Mouse (Mus musculus) layer of hippocampus, adult 9-11 months (tissue): ENCODE measurements around the gene Hsd17b11.
"Not testable (repeated sequence)": the region's sequence is repeated elsewhere in the genome, so short reads cannot be mapped to it uniquely, and the experiment has no call there.

Experiments used
- DNase-seq: peaks from one replicate; pipeline ENCODE4 v3.0.0; 2022

Hsd17b11 gene

GRCm38 (mm10) chr5:104035066-104035465 is 13.3 kb upstream of the Hsd17b11 start:
- DNase-seq = no peak

GRCm38 (mm10) chr5:104032434-104033097 is 10.8 kb upstream of the Hsd17b11 start:
- DNase-seq = no peak

GRCm38 (mm10) chr5:104025245-104025854 is 3.6 kb upstream of the Hsd17b11 start:
- DNase-seq = no peak

- no peak for DNase-seq
Observed at GRCm38 (mm10) chr5:104024762-104025161, 3.0 kb upstream of the Hsd17b11 start.

GRCm38 (mm10) chr5:104024193-104024592 is 2.5 kb upstream of the Hsd17b11 start:
- DNase-seq = not testable (repeated sequence)

- DNase-seq = no peak
Observed at GRCm38 (mm10) chr5:104023289-104024020, 1.7 kb upstream of the Hsd17b11 start.

GRCm38 (mm10) chr5:104022558-104022957 is 839 bp upstream of the Hsd17b11 start:
- DNase-seq = no peak

- no peak for DNase-seq
Observed at GRCm38 (mm10) chr5:104011419-104011818, 10.3 kb downstream of the Hsd17b11 start.

GRCm38 (mm10) chr5:104010261-104010660 is 11.5 kb downstream of the Hsd17b11 start:
- DNase-seq = no peak

- DNase-seq = no peak
Observed at GRCm38 (mm10) chr5:104009421-104009820, 12.3 kb downstream of the Hsd17b11 start.

- DNase-seq = no peak
Observed at GRCm38 (mm10) chr5:104007801-104008200, 13.9 kb downstream of the Hsd17b11 start.

- no peak for DNase-seq
Observed at GRCm38 (mm10) chr5:104006811-104007210, 14.9 kb downstream of the Hsd17b11 start.

GRCm38 (mm10) chr5:104003955-104004354 is 17.8 kb downstream of the Hsd17b11 start:
- no peak for DNase-seq

- DNase-seq = no peak
Observed at GRCm38 (mm10) chr5:104003256-104003931, 18.3 kb downstream of the Hsd17b11 start.

- DNase-seq = no peak
Observed at GRCm38 (mm10) chr5:104002549-104003255, 19.0 kb downstream of the Hsd17b11 start.

- DNase-seq = peak; percentile 72
Observed at GRCm38 (mm10) chr5:103999738-104000137, 22.0 kb downstream of the Hsd17b11 start.

GRCm38 (mm10) chr5:103998739-103999138 is 23.0 kb downstream of the Hsd17b11 start:
- no peak for DNase-seq

- DNase-seq = no peak
Observed at GRCm38 (mm10) chr5:103995181-103995580, 26.5 kb downstream of the Hsd17b11 start.

- no peak for DNase-seq
Observed at GRCm38 (mm10) chr5:103994669-103995068, 27.1 kb downstream of the Hsd17b11 start.

GRCm38 (mm10) chr5:103993601-103994000 is 28.1 kb downstream of the Hsd17b11 start:
- DNase-seq = no peak

GRCm38 (mm10) chr5:103992831-103993230 is 28.9 kb downstream of the Hsd17b11 start:
- DNase-seq = no peak

GRCm38 (mm10) chr5:103980705-103981560 is 40.8 kb downstream of the Hsd17b11 start:
- no peak for DNase-seq
